Mouse (Mus musculus) limb, embryonic 14.5 days (tissue): Measurements from ENCODE around the gene Rarb. TPM values are rescaled to one million over a fixed set of nuclear protein-coding genes. Genes with fewer than 3 reads are reported as not detected.

Source experiments
- ATAC-seq: fragments of 200-750 bp; cut with Nextera tagmentation; 2 replicates; pipeline ENCODE4 v1.8.0; 2017; ENCODE audit warnings: low read depth, moderate number of reproducible peaks, moderate TSS enrichment; ENCODE audit not compliant: low FRiP score
- DNase-seq: peaks from one replicate; pipeline ENCODE4 v3.0.0-alpha.2; 2015; ENCODE audit warnings: low spot score
- H3K27ac ChIP-seq: fragments of 300-500 bp; sonication (generic); replicated peaks from 2 replicates; pipeline ENCODE4 v1.5.1; 2014; ENCODE audit warnings: low read depth, mild to moderate bottlenecking, low read length, moderate library complexity, mixed read lengths
- H3K27me3 ChIP-seq: fragments of 300-500 bp; sonication (generic); 2 replicates; pipeline ENCODE4 v1.6.1; 2014; ENCODE audit warnings: low read length, mixed read lengths; ENCODE audit not compliant: control insufficient read depth, insufficient read depth
- H3K36me3 ChIP-seq: fragments of 300-500 bp; sonication (generic); 2 replicates; pipeline ENCODE4 v1.6.1; 2014; ENCODE audit warnings: mild to moderate bottlenecking, low read length, moderate library complexity, mixed read lengths; ENCODE audit not compliant: control insufficient read depth, insufficient read depth
- H3K4me1 ChIP-seq: fragments of 300-500 bp; sonication (generic); 2 replicates; pipeline ENCODE4 v1.6.1; 2014; ENCODE audit warnings: antibody characterized with exemption, low read length, mixed read lengths; ENCODE audit not compliant: control insufficient read depth, insufficient read depth
- H3K4me2 ChIP-seq: fragments of 300-500 bp; sonication (generic); replicated peaks from 2 replicates; pipeline ENCODE4 v1.6.1; 2014; ENCODE audit warnings: low read depth, mild to moderate bottlenecking, low read length, moderate library complexity; ENCODE audit not compliant: severe bottlenecking
- H3K4me3 ChIP-seq: fragments of 300-500 bp; sonication (generic); replicated peaks from 2 replicates; pipeline ENCODE4 v1.5.1; 2014; ENCODE audit warnings: low read length
- H3K9ac ChIP-seq: fragments of 300-500 bp; sonication (generic); 2 replicates; pipeline ENCODE4 v1.6.1; 2014; ENCODE audit warnings: mild to moderate bottlenecking, low read depth, low read length, moderate library complexity; ENCODE audit not compliant: severe bottlenecking
- H3K9me3 ChIP-seq: fragments of 300-500 bp; sonication (generic); 2 replicates; pipeline ENCODE4 v1.6.1; 2016; ENCODE audit warnings: low read length; ENCODE audit not compliant: control insufficient read depth
- POLR2A ChIP-seq: fragments of 200-500 bp; IDR thresholded peaks from 2 replicates; pipeline ENCODE4 v1.8.0; 2012; ENCODE audit warnings: inconsistent platforms, mild to moderate bottlenecking, moderate library complexity, borderline replicate concordance; ENCODE audit not compliant: insufficient read depth, insufficient read length; ENCODE audit errors: extremely low read depth
- WGBS: fragments of 180-500 bp; shearing (Covaris S2); extraction: QIAGEN DNeasy Blood & Tissue Kit; methylation state at CpG from one replicate; pipeline ENCODE4 v1.1.7; 2014; 5-methylcytosine and 5-hydroxymethylcytosine counted together
- polyA plus RNA-seq, 2 experiments: library from polyadenylated mRNA; depleted of rRNA in 1 of 2; stranded (reverse) in 1 of 2; unstranded in 1 of 2; fragments of >200 nt; fragmentation: Nextera tagmentation in 1 of 2; extraction: Ambion mirVana in 1 of 2; gene quantifications; 2 replicates each; pipeline versions ENCODE4 v1.2.1 to v1.2.3; 2012 to 2014

Gene Rarb
- polyA plus RNA-seq, 2 experiments, result 14.6 to 17.4 TPM

GRCm38 (mm10) chr14:16547492-16548199 is 271.3 kb downstream of the Rarb start:
- H3K36me3 ChIP-seq, result no peaks in the 10 kb centered on the region; the same call in 1 of the 2 replicates
- H3K4me2 ChIP-seq, result no peak overlapping the region
- no peak overlapping the region for H3K9ac ChIP-seq
- ATAC-seq (no peak), DNase-seq (no peak)
- H3K9me3 ChIP-seq, result no peaks in the 10 kb centered on the region
- H3K4me3 ChIP-seq, result no peak overlapping the region
- no peaks in the 10 kb centered on the region for H3K27me3 ChIP-seq
- H3K27ac ChIP-seq, result no peak overlapping the region
- H3K4me1 ChIP-seq, result peaks cover 2% of the 10 kb centered on the region; the same call in 1 of the 2 replicates
- no peak for TF ChIP-seq POLR2A
- 68% methylated on average over 6 of the region's 6 CpGs for WGBS

- no peak overlapping the region for H3K4me2 ChIP-seq
- 84% methylated on average over 2 of the region's 2 CpGs for WGBS
- no peaks in the 10 kb centered on the region for H3K27me3 ChIP-seq
- no peaks in the 10 kb centered on the region for H3K9me3 ChIP-seq
- no peak overlapping the region for H3K4me3 ChIP-seq
- H3K36me3 ChIP-seq, result no peaks in the 10 kb centered on the region; the same call in 1 of the 2 replicates
- ATAC-seq (no peak), DNase-seq (no peak)
- no peaks in the 10 kb centered on the region for H3K4me1 ChIP-seq
- TF ChIP-seq POLR2A, result no peak
- H3K9ac ChIP-seq, result no peak overlapping the region
- H3K27ac ChIP-seq, result no peak overlapping the region
These were observed 274.0 kb downstream of the Rarb start for GRCm38 (mm10) chr14:16544995-16545394.

GRCm38 (mm10) chr14:16541641-16542040 is 277.3 kb downstream of the Rarb start:
- Histone ChIP-seq H3K9me3 (no peaks in the 10 kb centered on the region), H3K4me2 (no peak overlapping the region), H3K36me3 (no peaks in the 10 kb centered on the region), H3K4me1 (no peaks in the 10 kb centered on the region), H3K27ac (no peak overlapping the region), H3K9ac (no peak overlapping the region), H3K4me3 (no peak overlapping the region), H3K27me3 (no peaks in the 10 kb centered on the region)
- ATAC-seq (no peak), DNase-seq (no peak)
- no peak for TF ChIP-seq POLR2A
- 74% methylated on average over 1 of the region's 1 CpGs for WGBS

GRCm38 (mm10) chr14:16537433-16537832 is 281.5 kb downstream of the Rarb start:
- DNase-seq (no peak), ATAC-seq (no peak)
- H3K4me3 ChIP-seq, result no peak overlapping the region
- H3K36me3 ChIP-seq, result no peaks in the 10 kb centered on the region
- no peak overlapping the region for H3K27ac ChIP-seq
- no peaks in the 10 kb centered on the region for H3K27me3 ChIP-seq
- H3K4me1 ChIP-seq, result no peaks in the 10 kb centered on the region
- no peak for TF ChIP-seq POLR2A
- no peaks in the 10 kb centered on the region for H3K9me3 ChIP-seq
- no peak overlapping the region for H3K4me2 ChIP-seq
- WGBS, result 22% methylated on average over 4 of the region's 4 CpGs
- no peak overlapping the region for H3K9ac ChIP-seq

- Histone ChIP-seq H3K36me3 (no peaks in the 10 kb centered on the region), H3K9ac (no peak overlapping the region), H3K4me2 (no peak overlapping the region), H3K9me3 (no peaks in the 10 kb centered on the region), H3K27ac (no peak overlapping the region), H3K4me1 (no peaks in the 10 kb centered on the region), H3K4me3 (no peak overlapping the region), H3K27me3 (no peaks in the 10 kb centered on the region)
- WGBS, result 44% methylated on average over 2 of the region's 2 CpGs
- ATAC-seq (no peak), DNase-seq (no peak)
- no peak for TF ChIP-seq POLR2A
These were observed 290.3 kb downstream of the Rarb start for GRCm38 (mm10) chr14:16528631-16529030.
